Mouse (Mus musculus): ENCODE data around the gene Ostm1. TPM values are rescaled to one million over a fixed set of nuclear protein-coding genes. Genes with fewer than 3 reads are reported as not detected.

Ostm1 gene
- 20.9 and 25.8 TPM in 2 replicates for polyA plus RNA-seq (2012; rRNA removed; ENCODE audit: low replicate concordance)

GRCm38 (mm10) chr10:42583157-42583872, at the start of gene Ostm1, which contains the start of gene Nr2e1:
Gene Ostm1 (plus strand): TSS chr10:42583822.
Gene Nr2e1 (minus strand): TSS chr10:42583632.

Other genes with a start within 250 kb of the Ostm1 start
- 4.6 and 10.8 TPM in 2 replicates for gene Afg1l, start 105.3 kb upstream of the Ostm1 start, polyA plus RNA-seq (2012; rRNA removed; ENCODE audit: low replicate concordance)
- gene Snx3, start 81.8 kb upstream of the Ostm1 start, polyA plus RNA-seq (2012; rRNA removed; ENCODE audit: low replicate concordance): 192 and 408 TPM in 2 replicates
- not detected in 2 replicates for gene Nr2e1, start 190 bp upstream of the Ostm1 start, polyA plus RNA-seq (2012; rRNA removed; ENCODE audit: low replicate concordance)
- gene Sec63, start 177.7 kb downstream of the Ostm1 start, polyA plus RNA-seq (2012; rRNA removed; ENCODE audit: low replicate concordance): 7.8 and 10.0 TPM in 2 replicates